Mouse (Mus musculus) MEL-GATA-1-ER (cell line): ENCODE results near the gene Gm21788.
"Not testable (repeated sequence)": the region's sequence is repeated elsewhere in the genome, so short reads cannot be mapped to it uniquely, and the experiment has no call there.

Experiments
- DNase-seq: peaks from one replicate; pipeline ENCODE4 v3.0.0-alpha.2; 2012; ENCODE audit warnings: low read depth; ENCODE audit errors: extremely low read depth

Gm21788 gene

DNA sequence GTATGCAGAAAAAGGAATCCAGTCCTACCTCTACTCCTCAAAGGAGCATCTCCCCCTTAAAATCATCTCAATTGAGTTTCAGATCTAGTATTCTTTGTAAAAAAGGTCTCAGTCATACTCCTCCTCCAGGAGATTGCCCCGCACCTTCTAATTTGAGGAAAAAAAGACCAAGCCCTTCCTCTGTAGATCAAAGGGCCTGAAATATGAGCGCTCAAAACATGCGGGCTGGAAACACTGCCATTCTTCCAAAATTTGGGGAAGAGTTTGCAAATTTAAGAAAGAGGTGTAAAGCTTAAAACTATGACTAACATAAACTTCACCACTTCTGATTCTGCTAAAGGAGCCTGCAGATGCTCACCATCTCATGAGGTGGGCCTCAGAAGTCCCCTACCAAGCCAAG lies at the start of gene Gm21788:
TSS of gene Gm21788 (plus strand) at position 301 of the 400 bp plus-strand sequence.
- not testable (repeated sequence) for DNase-seq
